Mouse (Mus musculus) heart, embryonic 13.5 days (tissue): ENCODE data around the gene Osgep. TPM values are rescaled to one million over a fixed set of nuclear protein-coding genes. Genes with fewer than 3 reads are reported as not detected.

Experiments used
- polyA plus RNA-seq: library from polyadenylated mRNA; unstranded; fragments of >200 nt; fragmentation: Nextera tagmentation; extraction: Ambion mirVana; gene quantifications from 2 replicates; pipeline ENCODE4 v1.2.1, GENCODE M21; 2015

The Osgep gene
- polyA plus RNA-seq, 1 experiment from 2014 or later: 112 TPM

Other genes starting within 250 kb of the Osgep start
- gene Olfr747, start 231.7 kb downstream of the Osgep start, polyA plus RNA-seq: not detected in 2 replicates
- not detected in 2 replicates for gene Olfr748, start 217.5 kb downstream of the Osgep start, polyA plus RNA-seq
- gene Olfr749, start 179.8 kb downstream of the Osgep start, polyA plus RNA-seq: not detected in 2 replicates
- gene Ttc5, start 139.4 kb downstream of the Osgep start, polyA plus RNA-seq: 48.8 and 51.4 TPM in 2 replicates
- gene Ccnb1ip1, start 117.2 kb downstream of the Osgep start, polyA plus RNA-seq: not detected in 2 replicates
- 35.1 and 41.6 TPM in 2 replicates for gene Parp2, start 117.1 kb downstream of the Osgep start, polyA plus RNA-seq
- gene Tep1, start 54.3 kb downstream of the Osgep start, polyA plus RNA-seq: 4.5 and 5.1 TPM in 2 replicates
- gene Klhl33, start 27.4 kb downstream of the Osgep start, polyA plus RNA-seq: 0.10 and 0.45 TPM in 2 replicates
- gene Apex1, start 75 bp upstream of the Osgep start, polyA plus RNA-seq: 148 TPM in 2 replicates
- 34.9 and 38.2 TPM in 2 replicates for gene Pip4p1, start 6.0 kb upstream of the Osgep start, polyA plus RNA-seq
- gene Pnp, start 6.2 kb upstream of the Osgep start, polyA plus RNA-seq: 36.5 and 41.3 TPM in 2 replicates
- not detected in 2 replicates for gene Gm49342, start 19.6 kb upstream of the Osgep start, polyA plus RNA-seq
- 0.74 TPM in 1 of 2 replicates, not detected in the other for gene Pnp2, start 31.1 kb upstream of the Osgep start, polyA plus RNA-seq
- gene Rnase10, start 82.9 kb upstream of the Osgep start, polyA plus RNA-seq: 0.34 and 0.40 TPM in 2 replicates
- gene Rnase9, start 117.0 kb upstream of the Osgep start, polyA plus RNA-seq: not detected in 2 replicates
- gene Rnase11, start 125.3 kb upstream of the Osgep start, polyA plus RNA-seq: not detected in 2 replicates
- gene Rnase12, start 132.8 kb upstream of the Osgep start, polyA plus RNA-seq: 0.99 and 1.1 TPM in 2 replicates
- gene Olfr750, start 149.5 kb upstream of the Osgep start, polyA plus RNA-seq: not detected in 2 replicates
- 20.5 and 21.4 TPM in 2 replicates for gene Rnase4, start 166.2 kb upstream of the Osgep start, polyA plus RNA-seq
- gene Ang, start 166.3 kb upstream of the Osgep start, polyA plus RNA-seq: 3.6 and 3.9 TPM in 2 replicates
- not detected in 2 replicates for gene Eddm3b, start 189.5 kb upstream of the Osgep start, polyA plus RNA-seq
- 0.32 and 0.70 TPM in 2 replicates for gene Rnase6, start 199.0 kb upstream of the Osgep start, polyA plus RNA-seq
- gene Rnase1, start 221.9 kb upstream of the Osgep start, polyA plus RNA-seq: 0.39 and 0.49 TPM in 2 replicates
- not detected in 2 replicates for gene Rnase2b, start 237.4 kb upstream of the Osgep start, polyA plus RNA-seq